Mouse (Mus musculus) forelimb bud, embryonic 11.5 days (tissue): Measurements from ENCODE around the gene Fermt2.

Source experiments
- DNase-seq: peaks from one replicate; pipeline ENCODE4 v3.0.0-alpha.2; 2012; ENCODE audit warnings: low read depth, low spot score

Fermt2 gene

DNA sequence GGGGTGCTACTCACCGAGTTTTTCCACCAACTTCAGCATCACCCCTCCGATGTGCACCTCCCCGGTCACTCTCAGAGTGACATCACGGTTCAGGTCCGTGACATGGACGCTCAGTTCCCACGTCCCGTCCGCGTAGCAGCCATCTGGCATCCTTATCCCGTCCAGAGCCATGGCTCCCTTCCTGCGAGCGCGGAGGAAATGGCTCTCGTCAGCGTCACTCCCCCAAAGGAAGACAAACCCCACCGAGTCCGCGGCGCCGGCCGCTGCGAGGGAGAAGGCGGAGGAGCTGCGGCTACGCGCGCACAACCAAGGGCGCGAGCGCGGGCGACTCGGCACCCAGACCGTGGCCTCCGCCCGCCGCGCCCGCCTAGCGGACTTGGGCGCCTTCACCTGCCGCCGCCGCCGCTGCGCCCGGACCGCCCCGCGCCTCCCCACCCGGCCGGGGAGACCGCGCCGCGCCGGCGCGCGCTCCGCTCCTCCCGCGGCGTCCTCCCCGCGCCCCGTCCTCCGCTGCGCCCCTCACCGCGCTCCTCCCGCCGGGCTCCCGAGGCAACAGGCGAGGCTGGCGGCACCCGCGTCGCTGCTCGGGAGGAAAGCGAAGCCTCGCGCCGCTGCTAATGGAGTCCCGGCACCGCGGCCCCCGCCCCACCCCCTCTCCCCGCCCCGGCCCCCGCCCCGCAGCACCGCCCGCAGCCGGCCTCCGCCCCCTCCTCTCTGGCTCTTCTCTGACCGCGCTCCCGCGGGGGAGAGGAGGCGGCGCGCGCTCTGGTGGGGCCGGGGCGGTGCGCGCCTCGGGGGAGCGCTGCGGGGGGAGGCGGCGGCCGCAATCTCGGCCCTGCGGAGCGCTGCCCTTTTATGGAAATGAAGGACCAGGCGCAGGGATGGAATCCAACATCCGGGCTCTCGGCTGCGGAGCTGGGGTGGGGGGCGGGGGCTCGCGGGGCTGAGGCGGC lies at the start of gene Fermt2:
Fermt2 (minus strand) TSS at position 708 of the 953 bp plus-strand sequence.
- DNase-seq = peak; percentile 86

DNA sequence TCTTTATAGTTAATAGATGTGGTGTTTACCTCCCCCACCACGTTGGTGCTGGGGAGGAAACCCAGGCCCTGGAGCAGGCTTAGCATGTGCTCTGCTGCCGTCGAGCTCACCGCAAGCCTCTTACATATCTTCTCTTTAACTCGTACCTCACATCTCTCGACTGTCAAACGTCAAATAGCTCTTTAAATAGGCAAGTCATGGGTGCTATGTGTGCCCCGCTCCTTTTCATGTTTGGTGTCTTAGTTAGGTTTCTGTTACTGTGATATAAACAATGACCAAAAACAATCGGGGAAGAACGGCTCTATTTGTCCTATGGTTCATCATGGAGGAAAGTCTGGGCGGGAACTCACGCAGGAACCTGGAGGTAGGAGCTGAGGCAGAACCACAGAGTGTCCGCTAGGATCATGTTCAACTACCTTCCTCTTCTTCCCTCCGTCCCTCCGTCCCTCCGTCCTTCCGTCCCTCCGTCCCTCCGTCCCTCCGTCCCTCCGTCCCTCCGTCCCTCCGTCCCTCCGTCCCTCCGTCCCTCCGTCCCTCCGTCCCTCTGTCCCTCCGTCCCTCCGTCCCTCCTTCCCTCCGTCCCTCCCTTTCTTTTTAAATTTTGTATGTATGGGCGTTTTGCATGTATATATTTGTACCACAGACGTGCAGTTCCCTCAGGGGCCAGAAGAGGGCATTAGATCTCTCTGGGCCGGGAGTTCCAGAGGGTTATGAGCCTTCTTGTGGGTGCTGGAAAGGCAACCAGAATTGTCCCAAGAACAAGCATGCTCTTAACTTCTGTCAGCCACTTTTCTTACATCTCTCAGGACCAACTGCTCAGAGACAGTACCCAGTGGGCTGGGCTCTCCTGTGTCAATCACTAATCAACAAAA lies 36.4 kb upstream of the Fermt2 start:
- DNase-seq = peak; percentile 85

DNA sequence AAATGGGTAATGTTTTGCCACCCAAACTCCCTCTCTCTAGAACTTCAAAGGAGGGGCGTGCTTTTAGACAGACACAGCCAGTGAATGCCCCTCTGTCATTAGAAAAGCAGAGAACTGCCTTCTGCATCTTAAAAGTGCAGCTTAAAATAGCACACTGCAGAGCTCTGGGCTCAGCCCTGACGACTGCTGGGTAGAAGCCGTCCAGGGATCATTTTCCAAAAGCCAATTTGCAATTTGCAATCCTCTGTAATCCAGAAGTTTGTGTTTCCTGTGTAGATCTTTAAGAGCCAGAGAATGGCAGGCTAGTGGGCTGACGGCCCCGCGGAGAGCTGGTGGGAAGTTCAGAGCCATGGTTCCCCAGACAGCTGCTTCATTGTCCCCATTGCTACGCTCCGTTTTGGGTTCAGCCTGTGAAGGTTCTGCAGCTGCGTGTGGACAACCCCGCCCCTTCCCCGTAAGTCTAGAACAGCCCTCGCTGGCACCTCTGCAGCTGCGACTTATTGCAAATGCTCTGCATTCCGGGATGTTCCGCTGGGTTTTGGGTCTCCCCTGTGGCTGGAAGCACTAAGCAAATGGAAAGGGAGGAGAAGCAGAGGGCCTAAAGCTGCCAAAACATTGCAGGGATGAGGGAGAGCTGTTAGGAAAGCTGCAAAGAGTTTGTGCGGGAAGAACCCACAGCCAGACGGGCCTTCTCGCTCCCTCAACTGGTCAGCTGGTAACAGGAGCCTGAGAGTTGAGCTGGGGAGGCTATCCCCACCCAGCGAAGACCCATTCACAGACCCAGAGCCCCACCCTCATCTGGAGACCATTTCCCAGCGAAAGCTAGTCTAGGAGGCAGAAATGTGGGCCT lies 35.5 kb upstream of the Fermt2 start:
- DNase-seq = peak; percentile 65

DNA sequence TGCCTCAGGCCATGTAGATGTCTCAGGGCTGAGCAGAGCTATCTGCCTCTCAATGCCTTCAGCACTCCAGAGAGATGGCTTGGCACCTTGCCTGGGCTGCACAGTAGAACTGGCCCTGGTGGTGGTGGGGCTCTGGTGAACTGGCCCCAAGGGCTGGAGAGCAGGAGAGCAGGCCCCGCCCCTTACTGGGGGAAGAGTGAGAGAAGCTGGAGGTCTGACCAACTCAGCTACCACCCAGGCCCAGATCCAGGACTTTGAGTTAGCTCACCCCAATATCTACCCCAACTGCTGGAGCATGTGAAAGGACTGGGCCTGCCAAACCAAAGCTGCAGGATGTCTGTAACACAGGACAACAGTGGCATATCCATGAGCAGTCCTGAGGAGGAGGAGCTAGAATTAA lies 33.7 kb upstream of the Fermt2 start:
- DNase-seq = no peak

- DNase-seq = no peak
These were observed 31.8 kb upstream of the Fermt2 start for GRCm38 (mm10) chr14:45561681-45562080.

GRCm38 (mm10) chr14:45559018-45559417 lies 29.1 kb upstream of the Fermt2 start:
- no peak for DNase-seq

GRCm38 (mm10) chr14:45554336-45554735 lies 24.4 kb upstream of the Fermt2 start:
- DNase-seq = no peak

DNA sequence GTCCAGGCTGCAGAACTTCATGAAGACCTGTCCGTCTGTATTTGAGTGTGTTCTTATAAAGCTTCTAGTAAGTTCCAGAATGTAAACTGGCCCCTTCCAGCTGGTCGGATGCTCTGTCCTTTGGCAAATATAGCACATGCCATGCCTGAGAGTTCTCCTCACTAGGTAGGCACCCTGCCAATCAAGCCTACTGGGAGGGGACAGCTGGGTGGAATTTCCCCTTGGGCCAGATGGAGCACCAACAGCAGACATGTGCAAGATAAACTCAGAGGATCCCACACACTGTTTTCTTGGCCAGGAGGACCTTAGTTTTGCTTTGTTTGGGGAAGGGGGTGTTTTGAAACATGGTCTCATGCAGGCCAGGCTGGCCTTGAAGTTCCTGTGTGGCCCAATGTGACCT lies 23.9 kb upstream of the Fermt2 start:
- DNase-seq = no peak

DNA sequence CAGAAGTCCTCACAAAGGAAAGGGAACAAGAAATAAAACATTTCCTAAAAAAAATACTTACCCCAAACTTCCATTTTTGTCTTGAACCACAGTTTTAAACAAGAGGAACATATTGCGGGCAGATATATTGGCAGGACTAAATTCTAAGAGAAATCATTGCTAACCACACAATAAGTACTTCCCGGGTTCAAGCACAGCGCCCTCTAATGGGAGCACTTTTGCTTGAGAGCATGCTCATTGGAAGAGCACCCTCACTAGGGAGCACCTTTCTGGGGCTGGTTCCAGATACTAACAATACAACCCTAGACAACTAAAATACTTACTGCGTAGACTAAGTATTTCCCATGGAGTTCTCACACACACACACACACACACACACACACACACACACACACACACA lies 22.5 kb upstream of the Fermt2 start:
- DNase-seq = no peak

DNA sequence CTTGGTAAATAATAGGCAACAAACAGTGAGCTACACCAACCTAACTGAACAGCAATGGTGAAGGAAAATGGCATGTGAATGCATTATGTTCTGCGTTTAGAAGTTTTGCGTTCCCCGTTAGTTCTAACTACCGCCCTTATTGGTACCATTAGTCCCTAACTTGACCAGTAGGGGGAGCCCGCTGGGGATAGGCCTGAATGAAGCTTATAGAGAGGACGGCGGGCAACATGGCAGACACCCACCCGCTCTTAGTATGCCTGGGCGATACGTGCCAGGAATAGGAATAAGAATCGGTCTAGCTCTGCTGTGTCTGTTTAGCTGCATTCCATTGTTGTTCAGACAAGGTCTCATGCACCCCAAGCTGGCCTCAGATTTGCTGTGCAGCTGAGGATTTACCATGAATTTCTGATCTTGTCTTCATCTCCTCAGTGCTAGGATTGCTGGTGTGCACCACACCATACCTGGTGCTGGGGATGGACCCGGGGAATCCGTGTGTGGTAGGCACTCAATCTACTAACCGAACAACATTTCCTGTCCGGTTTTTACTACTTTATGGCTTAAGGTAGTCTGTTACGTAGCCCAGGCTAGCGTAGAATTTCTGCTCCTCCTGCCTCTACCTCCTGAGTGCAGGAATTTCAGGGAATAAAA lies 21.3 kb upstream of the Fermt2 start:
- DNase-seq = peak; percentile 32

- no peak for DNase-seq
These were observed 20.2 kb upstream of the Fermt2 start for GRCm38 (mm10) chr14:45550010-45550647.

DNA sequence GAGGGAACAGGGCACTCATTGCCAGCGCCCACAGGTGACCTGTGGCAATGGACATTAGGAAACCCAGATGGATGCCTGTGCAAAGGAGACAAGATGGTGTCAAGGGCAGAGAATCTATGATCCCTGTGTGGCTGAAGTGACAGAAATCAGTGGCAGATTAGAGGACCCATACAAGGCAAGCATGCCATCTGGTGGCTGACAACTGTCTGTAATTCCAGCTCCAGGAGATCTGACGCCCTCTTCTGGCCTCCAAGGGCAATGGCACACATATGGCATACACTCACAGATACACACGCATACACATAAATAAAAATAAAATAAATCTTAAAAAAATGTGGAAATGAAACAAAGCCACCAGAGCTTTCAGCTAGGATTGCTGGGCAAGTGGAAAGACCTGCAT lies 18.2 kb upstream of the Fermt2 start:
- DNase-seq = no peak

GRCm38 (mm10) chr14:45544905-45545304 lies 15.0 kb upstream of the Fermt2 start:
- no peak for DNase-seq

- no peak for DNase-seq
These were observed 14.1 kb upstream of the Fermt2 start for GRCm38 (mm10) chr14:45544026-45544425.

- peak; percentile 87 for DNase-seq
These were observed 9.9 kb upstream of the Fermt2 start for GRCm38 (mm10) chr14:45539659-45540468.

DNA sequence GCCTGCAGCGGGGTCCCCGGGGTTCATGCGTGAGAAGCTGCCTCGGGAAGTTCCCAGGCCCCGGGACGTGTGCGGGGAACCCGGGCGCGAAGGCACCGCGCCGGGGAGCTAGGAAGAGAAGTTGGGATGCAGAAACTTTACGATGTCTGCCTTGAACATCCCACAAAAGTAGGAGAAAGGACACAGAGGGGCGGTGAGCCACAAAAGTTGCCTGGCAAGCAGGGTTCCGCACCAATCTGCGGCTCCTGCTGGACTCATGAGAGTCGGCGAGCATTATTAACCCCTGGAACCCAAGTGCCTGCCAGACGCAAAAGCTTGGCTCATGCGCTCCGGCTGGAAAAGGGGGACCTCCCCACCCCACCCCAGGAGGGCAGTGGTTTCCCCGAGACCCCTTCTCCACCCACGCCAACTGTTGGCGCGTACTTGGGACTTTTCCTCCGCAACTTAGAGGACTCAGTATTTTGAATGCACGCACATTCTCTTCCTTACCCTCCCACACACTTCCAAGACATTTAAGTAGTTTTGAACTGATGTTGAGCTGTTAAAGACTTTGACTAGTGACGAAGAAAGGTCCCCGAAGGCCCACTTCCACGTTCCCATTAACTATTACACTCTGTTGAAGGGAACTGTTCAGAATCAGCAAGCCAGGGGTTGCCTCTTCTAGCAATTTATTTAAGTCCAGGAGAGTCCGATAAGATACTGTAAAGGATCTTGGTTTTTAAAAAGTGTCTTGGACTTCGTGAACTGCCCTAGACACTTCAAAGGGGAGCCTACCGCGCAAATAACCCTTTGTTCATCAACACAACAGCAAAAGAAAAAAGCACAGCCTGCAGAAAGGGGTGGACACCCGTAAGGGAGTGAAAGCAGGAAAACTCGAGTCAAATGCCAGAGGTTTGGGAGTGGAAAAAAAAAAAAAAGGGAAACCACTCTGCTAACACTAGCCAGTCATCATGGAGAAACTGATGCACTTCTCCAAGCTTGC lies 737 bp upstream of the Fermt2 start:
- peak; percentile 58 for DNase-seq

- peak; percentile 21 for DNase-seq
These were observed 1.1 kb downstream of the Fermt2 start for GRCm38 (mm10) chr14:45528861-45529260.

GRCm38 (mm10) chr14:45515771-45516170 lies 14.1 kb downstream of the Fermt2 start:
- DNase-seq = no peak
